In the genomic region with DNA sequence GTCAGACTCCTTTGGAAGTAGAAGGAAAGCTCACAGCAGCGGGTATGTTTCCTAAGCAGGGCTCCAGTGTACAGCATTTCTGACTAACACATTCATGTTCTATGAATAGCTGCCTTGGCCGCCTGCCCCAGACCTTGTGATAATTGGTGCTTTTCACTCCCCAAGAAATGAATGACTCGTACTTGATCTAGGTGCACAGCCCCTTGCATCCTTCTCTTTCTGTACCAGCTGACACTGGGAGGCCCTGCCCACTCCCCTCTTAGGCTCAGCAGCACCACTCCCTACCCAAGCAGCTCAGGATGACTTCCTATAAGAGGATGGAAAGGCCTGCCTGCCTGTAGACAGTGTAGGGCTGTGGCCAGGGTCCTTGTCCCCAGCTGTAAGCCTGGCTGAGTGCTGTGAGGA, we compare ENCODE assay signal across 8 mouse cellular contexts.
DNase-seq lines count a peak whose midpoint lies in the region; ATAC-seq and TF ChIP-seq lines count a peak whose summit lies in the region.

No protein-coding gene starts in this region.

- no peaks in the 10 kb centered on the region for H3K27me3 ChIP-seq in kidney, embryonic 14.5 days (ENCODE audit: control insufficient read depth, insufficient read depth, low read length)
- no peaks in the 10 kb centered on the region for H3K27me3 ChIP-seq in midbrain, embryonic 13.5 days
- H3K27me3 ChIP-seq in thymus, adult 2 months (ENCODE audit: control insufficient read depth, insufficient read depth, low read length) = no peaks in the 10 kb centered on the region

- no peak for ATAC-seq in kidney, embryonic 14.5 days (ENCODE audit: low FRiP score, low TSS enrichment)
- peak; percentile 79 for ATAC-seq in midbrain, embryonic 13.5 days

- H3K36me3 ChIP-seq in kidney, embryonic 14.5 days (ENCODE audit: control insufficient read depth, insufficient read depth, low read length) = no peaks in the 10 kb centered on the region
- no peaks in the 10 kb centered on the region for H3K36me3 ChIP-seq in midbrain, embryonic 13.5 days
- H3K36me3 ChIP-seq in thymus, adult 2 months (ENCODE audit: control insufficient read depth, insufficient read depth, low read length) = no peaks in the 10 kb centered on the region

- WGBS in kidney, embryonic 14.5 days = 72% methylated on average over 3 of the region's 3 CpGs
- 32% methylated on average over 3 of the region's 3 CpGs for WGBS in midbrain, embryonic 13.5 days
- 92% methylated on average over 3 of the region's 3 CpGs for WGBS in thymus, adult 2 months

- peak; percentile 47 for DNase-seq in kidney, adult 18-20 months
- peak; percentile 54 to 65 for DNase-seq in frontal cortex, postnatal 10 days (ENCODE audit: low spot score in 2 of 2)
- DNase-seq in heart, postnatal 36 days = peak; percentile 77 to 81
- DNase-seq in layer of hippocampus, postnatal 14 days (ENCODE audit: low spot score in 2 of 2) = peak; percentile 61 to 77
- DNase-seq in urinary bladder, postnatal 10 days (ENCODE audit: low spot score) = peak; percentile 46
- no peak for DNase-seq in thymus, adult 2 months

- H3K4me1 ChIP-seq in kidney, embryonic 14.5 days (ENCODE audit: control insufficient read depth, insufficient read depth, low read length) = peaks cover 9% of the 10 kb centered on the region; the same call in 1 of the 2 replicates
- peaks cover 27% of the 10 kb centered on the region for H3K4me1 ChIP-seq in midbrain, embryonic 13.5 days (replicated peaks)
- peaks cover 49% of the 10 kb centered on the region for H3K4me1 ChIP-seq in thymus, adult 2 months (replicated peaks; ENCODE audit: control insufficient read depth, insufficient read depth, low read length)

- H3K4me3 ChIP-seq in kidney, embryonic 14.5 days (ENCODE audit: low read length) = no peak overlapping the region
- no peak overlapping the region for H3K4me3 ChIP-seq in midbrain, embryonic 13.5 days (replicated peaks)
- no peak overlapping the region for H3K4me3 ChIP-seq in thymus, adult 2 months (ENCODE audit: control insufficient read depth, insufficient read depth, low read length)

- no peak overlapping the region for H3K9ac ChIP-seq in kidney, embryonic 14.5 days (ENCODE audit: low read depth, low read length)
- no peak overlapping the region for H3K9ac ChIP-seq in midbrain, embryonic 13.5 days (replicated peaks)

- TF ChIP-seq POLR2A in thymus, adult 2 months (IDR thresholded peaks at IDR 0.05; ENCODE audit: control insufficient read depth, extremely low read depth, insufficient read depth, low read length, poor library complexity) = no peak

- intact Hi-C loops in heart, postnatal 36 days (cut with DNase I) = loop anchor here (5.0 kb wide), 1 partner anchor 47 kb away; no protein-coding TSS in a partner anchor

- no peak overlapping the region for H3K27ac ChIP-seq in kidney, embryonic 14.5 days (ENCODE audit: low read depth, low read length)
- H3K27ac ChIP-seq in midbrain, embryonic 13.5 days = no peak overlapping the region
- H3K27ac ChIP-seq in thymus, adult 2 months (ENCODE audit: control insufficient read depth, insufficient read depth, low read length) = no peak overlapping the region

- no peak for TF ChIP-seq CTCF in thymus, adult 2 months (IDR thresholded peaks at IDR 0.05; ENCODE audit: borderline replicate concordance, control insufficient read depth, extremely low read depth, insufficient read depth, low read length, poor library complexity)

- no peak overlapping the region for H3K4me2 ChIP-seq in kidney, embryonic 14.5 days (replicated peaks; ENCODE audit: low read depth, low read length)
- H3K4me2 ChIP-seq in midbrain, embryonic 13.5 days (replicated peaks) = no peak overlapping the region

- H3K9me3 ChIP-seq in kidney, embryonic 14.5 days (ENCODE audit: control insufficient read depth, low read length) = no peaks in the 10 kb centered on the region
- no peaks in the 10 kb centered on the region for H3K9me3 ChIP-seq in midbrain, embryonic 13.5 days
